Mouse (Mus musculus) intestine, postnatal 0 days (tissue): ENCODE results near the gene Ifitm5. TPM values are rescaled to one million over a fixed set of nuclear protein-coding genes. Genes with fewer than 3 reads are reported as not detected.

ENCODE experiments used
- ATAC-seq: fragments of 200-750 bp; cut with Nextera tagmentation; 2 replicates; pipeline ENCODE4 v1.8.0; 2017; ENCODE audit warnings: mild to moderate bottlenecking, moderate TSS enrichment, moderate library complexity
- H3K27ac ChIP-seq: fragments of 300-500 bp; sonication (generic); 2 replicates; pipeline ENCODE4 v1.5.1; 2014; ENCODE audit warnings: mild to moderate bottlenecking, low read depth, low read length, moderate library complexity
- H3K27me3 ChIP-seq: fragments of 300-500 bp; sonication (generic); replicated peaks from 2 replicates; pipeline ENCODE4 v1.6.1; 2014; ENCODE audit warnings: low read length, mixed read lengths; ENCODE audit not compliant: control insufficient read depth, insufficient read depth
- H3K36me3 ChIP-seq: fragments of 300-500 bp; sonication (generic); 2 replicates; pipeline ENCODE4 v1.6.1; 2014; ENCODE audit warnings: mild to moderate bottlenecking, moderate library complexity; ENCODE audit not compliant: control insufficient read depth, insufficient read depth
- H3K4me1 ChIP-seq: fragments of 300-500 bp; sonication (generic); replicated peaks from 2 replicates; pipeline ENCODE4 v1.6.1; 2014; ENCODE audit warnings: antibody characterized with exemption, low read length, mixed read lengths; ENCODE audit not compliant: control insufficient read depth, insufficient read depth
- H3K4me2 ChIP-seq: fragments of 300-500 bp; sonication (generic); replicated peaks from 2 replicates; pipeline ENCODE4 v1.6.1; 2014; ENCODE audit warnings: low read depth, mild to moderate bottlenecking, moderate library complexity
- H3K4me3 ChIP-seq: fragments of 300-500 bp; sonication (generic); 2 replicates; pipeline ENCODE4 v1.5.1; 2014; ENCODE audit warnings: low read depth, low read length
- H3K9ac ChIP-seq: fragments of 300-500 bp; sonication (generic); 2 replicates; pipeline ENCODE4 v1.6.1; 2014; ENCODE audit warnings: mild to moderate bottlenecking, low read depth, low read length
- H3K9me3 ChIP-seq: fragments of 300-500 bp; sonication (generic); 2 replicates; pipeline ENCODE4 v1.6.1; 2016; ENCODE audit warnings: mixed run types; ENCODE audit not compliant: control insufficient read depth
- CTCF ChIP-seq: sonication (generic); IDR thresholded peaks from 2 replicates; pipeline ENCODE4 v1.5.1; 2016; ENCODE audit warnings: low read depth, mild to moderate bottlenecking, control low read depth, antibody characterized with exemption, moderate library complexity
- WGBS: fragments of 180-500 bp; shearing (Covaris S2); extraction: QIAGEN DNeasy Blood & Tissue Kit; methylation state at CpG from one replicate; pipeline ENCODE4 v1.1.7; 2014; 5-methylcytosine and 5-hydroxymethylcytosine counted together
- polyA plus RNA-seq: library from polyadenylated mRNA; unstranded; fragments of >200 nt; fragmentation: Nextera tagmentation; extraction: Ambion mirVana; gene quantifications from 2 replicates; pipeline ENCODE4 v1.2.1, GENCODE M21; 2015

Gene Ifitm5
- polyA plus RNA-seq, 1 experiment from 2014 or later, result 0.34 TPM

- H3K27ac ChIP-seq, result peak within 1 kb of the TSS; percentile 76
- no peaks in the 10 kb centered on the region for H3K9me3 ChIP-seq
- ATAC-seq, result peak; percentile 85
- H3K4me3 ChIP-seq, result peak within 1 kb of the TSS; percentile 54
- 6% methylated on average over 11 of the region's 11 CpGs for WGBS
- no peaks in the 10 kb centered on the region for H3K27me3 ChIP-seq
- H3K4me2 ChIP-seq, result peak within 1 kb of the TSS; percentile 74
- peaks cover 4% of the 10 kb centered on the region; the same call in 1 of the 2 replicates for H3K36me3 ChIP-seq
- no peak for TF ChIP-seq CTCF
- H3K9ac ChIP-seq, result peak within 1 kb of the TSS; percentile 57
- H3K4me1 ChIP-seq, result peaks cover 5% of the 10 kb centered on the region; the same call in 1 of the 2 replicates
These were observed 5.9 kb upstream of the Ifitm5 start, which contains the start of the genes Gm45717 and Ifitm2 for GRCm38 (mm10) chr7:140955758-140956555. Gene Gm45717 (minus strand): TSS chr7:140955937. Gene Ifitm2 (minus strand): TSS chr7:140955987.

GRCm38 (mm10) chr7:140955342-140955741, 5.3 kb upstream of the Ifitm5 start:
- under 1% methylated on average over 17 of the region's 17 CpGs for WGBS
- Histone ChIP-seq H3K9me3 (no peaks in the 10 kb centered on the region), H3K36me3 (peaks cover 4% of the 10 kb centered on the region; the same call in 1 of the 2 replicates), H3K4me2 (peak overlapping the region; percentile 74), H3K9ac (peak overlapping the region; percentile 57), H3K4me3 (peak overlapping the region; percentile 54), H3K27me3 (no peaks in the 10 kb centered on the region), H3K4me1 (peaks cover 6% of the 10 kb centered on the region; the same call in 1 of the 2 replicates), H3K27ac (peak overlapping the region; percentile 70)
- peak; percentile 35 for ATAC-seq
- TF ChIP-seq CTCF, result no peak

- H3K27me3 ChIP-seq, result no peaks in the 10 kb centered on the region
- H3K4me1 ChIP-seq, result peaks cover 11% of the 10 kb centered on the region; the same call in 1 of the 2 replicates
- H3K27ac ChIP-seq, result peak overlapping the region; percentile 70
- no peaks in the 10 kb centered on the region for H3K9me3 ChIP-seq
- 3% methylated on average over 9 of the region's 9 CpGs for WGBS
- no peak for TF ChIP-seq CTCF
- H3K4me2 ChIP-seq, result peak overlapping the region; percentile 74
- H3K9ac ChIP-seq, result peak overlapping the region; percentile 34; the same call in 1 of the 2 replicates
- no peak for ATAC-seq
- H3K4me3 ChIP-seq, result peak overlapping the region; percentile 54
- peaks cover 7% of the 10 kb centered on the region for H3K36me3 ChIP-seq
These were observed 4.6 kb upstream of the Ifitm5 start for GRCm38 (mm10) chr7:140954733-140955071.

DNA sequence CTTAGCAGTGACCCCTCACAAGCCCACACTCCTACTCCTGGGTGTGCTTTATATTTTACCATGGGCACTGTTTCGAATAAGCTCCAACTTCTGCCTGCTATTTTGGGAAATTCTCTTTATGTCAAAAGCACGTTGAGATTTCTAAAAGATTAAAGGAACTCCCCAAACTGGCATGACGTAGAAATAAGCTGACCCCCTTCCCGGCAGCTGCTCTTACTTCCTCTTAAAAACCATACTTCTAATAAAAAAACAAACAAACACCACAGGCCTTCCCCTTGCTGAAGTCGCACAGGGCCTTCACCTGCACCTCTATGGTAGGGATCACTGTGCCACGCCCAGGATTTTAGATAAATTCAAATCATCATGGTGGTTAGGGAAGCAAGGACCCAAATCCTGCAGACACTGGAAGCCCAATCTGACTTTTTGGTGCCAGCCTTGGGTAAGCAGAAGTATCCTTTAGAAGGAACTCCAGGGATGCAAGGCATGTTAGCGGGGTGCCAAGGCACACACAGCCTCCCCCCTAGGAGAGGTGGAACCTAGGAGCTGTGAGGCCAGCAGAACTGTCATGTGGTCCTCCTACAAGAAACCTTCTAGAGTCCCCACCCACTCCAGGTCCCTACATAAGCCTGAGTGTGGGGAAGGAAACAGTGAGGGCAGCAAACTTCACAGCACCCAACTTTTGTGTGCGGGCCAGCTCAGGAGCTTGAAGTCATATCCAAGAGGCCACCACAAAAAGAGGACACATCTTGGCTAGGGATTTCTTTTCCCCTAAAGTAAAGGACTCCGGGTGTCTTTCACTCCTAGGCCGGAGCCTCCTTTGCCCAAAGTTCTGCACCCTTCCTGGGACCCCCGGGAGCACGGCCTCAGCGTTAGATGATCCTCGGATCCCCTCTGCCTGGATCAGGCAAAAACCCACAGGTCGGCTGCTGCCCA, 4.0 kb upstream of the Ifitm5 start:
- Histone ChIP-seq H3K4me2 (peak overlapping the region; percentile 74), H3K27me3 (no peaks in the 10 kb centered on the region), H3K4me3 (peak overlapping the region; percentile 54), H3K9me3 (no peaks in the 10 kb centered on the region), H3K36me3 (peaks cover 14% of the 10 kb centered on the region), H3K27ac (peak overlapping the region; percentile 41), H3K4me1 (peaks cover 11% of the 10 kb centered on the region; the same call in 1 of the 2 replicates), H3K9ac (peak overlapping the region; percentile 34)
- ATAC-seq, result no peak
- WGBS, result 30% methylated on average over 15 of the region's 15 CpGs
- no peak for TF ChIP-seq CTCF

- peaks cover 11% of the 10 kb centered on the region; the same call in 1 of the 2 replicates for H3K4me1 ChIP-seq
- H3K4me3 ChIP-seq, result no peak overlapping the region
- H3K9ac ChIP-seq, result peak overlapping the region; percentile 11; the same call in 1 of the 2 replicates
- H3K36me3 ChIP-seq, result peaks cover 23% of the 10 kb centered on the region
- no peak overlapping the region; the same call in 1 of the 2 replicates for H3K27ac ChIP-seq
- no peak for ATAC-seq
- no peak for TF ChIP-seq CTCF
- no peaks in the 10 kb centered on the region for H3K9me3 ChIP-seq
- WGBS, result 67% methylated on average over 11 of the region's 11 CpGs
- peak overlapping the region; percentile 74; the same call in 1 of the 2 replicates for H3K4me2 ChIP-seq
- no peaks in the 10 kb centered on the region for H3K27me3 ChIP-seq
These were observed 3.0 kb upstream of the Ifitm5 start for GRCm38 (mm10) chr7:140953133-140953532.

- Histone ChIP-seq H3K9ac (peak overlapping the region; percentile 11; the same call in 1 of the 2 replicates), H3K4me3 (no peak overlapping the region), H3K9me3 (no peaks in the 10 kb centered on the region), H3K4me1 (peaks cover 11% of the 10 kb centered on the region; the same call in 1 of the 2 replicates), H3K27me3 (no peaks in the 10 kb centered on the region), H3K4me2 (0 out of 2 replicates have a peak overlapping the region, but pooled peaks have one; percentile 13), H3K27ac (no peak overlapping the region), H3K36me3 (peaks cover 29% of the 10 kb centered on the region)
- WGBS, result 74% methylated on average over 7 of the region's 7 CpGs
- ATAC-seq, result no peak
- no peak for TF ChIP-seq CTCF
These were observed 2.4 kb upstream of the Ifitm5 start for GRCm38 (mm10) chr7:140952441-140952840.
